Mouse (Mus musculus) thymus, adult 2 months (tissue): ENCODE results near the gene 3110082J24Rik. TPM values are rescaled to one million over a fixed set of nuclear protein-coding genes. Genes with fewer than 3 reads are reported as not detected.
A peak's percentile ranks its signal among the peaks of the same experiment; 100 is the strongest.

ENCODE experiments used
- DNase-seq: peaks from one replicate; pipeline ENCODE4 v3.0.0; 2021
- H3K27ac ChIP-seq: fragments of 200-500 bp; 2 replicates; pipeline ENCODE4 v1.5.1; 2012; ENCODE audit warnings: low read length, control low read depth; ENCODE audit not compliant: control insufficient read depth, insufficient read depth
- H3K27me3 ChIP-seq: fragments of 200-500 bp; 2 replicates; pipeline ENCODE4 v1.6.1; 2012; ENCODE audit warnings: mild to moderate bottlenecking, low read length, moderate library complexity, mixed read lengths; ENCODE audit not compliant: control insufficient read depth, insufficient read depth
- H3K36me3 ChIP-seq: fragments of 200-500 bp; 2 replicates; pipeline ENCODE4 v1.6.1; 2012; ENCODE audit warnings: mild to moderate bottlenecking, low read length, moderate library complexity; ENCODE audit not compliant: control insufficient read depth, insufficient read depth
- H3K4me1 ChIP-seq: fragments of 200-500 bp; replicated peaks from 2 replicates; pipeline ENCODE4 v1.6.1; 2012; ENCODE audit warnings: low read length; ENCODE audit not compliant: control insufficient read depth, insufficient read depth
- H3K4me3 ChIP-seq: fragments of 200-500 bp; 2 replicates; pipeline ENCODE4 v1.5.1; 2012; ENCODE audit warnings: mild to moderate bottlenecking, low read length, control low read depth, moderate library complexity; ENCODE audit not compliant: control insufficient read depth, insufficient read depth
- CTCF ChIP-seq: fragments of 200-500 bp; IDR thresholded peaks from 2 replicates; pipeline ENCODE4 v1.5.1; 2012; ENCODE audit warnings: mild to moderate bottlenecking, control low read depth, low read length, moderate library complexity, borderline replicate concordance; ENCODE audit not compliant: control insufficient read depth, poor library complexity, insufficient read depth; ENCODE audit errors: extremely low read depth
- POLR2A ChIP-seq: fragments of 200-500 bp; IDR thresholded peaks from 2 replicates; pipeline ENCODE4 v1.6.1; 2012; ENCODE audit warnings: mild to moderate bottlenecking, low read length, control low read depth, moderate library complexity; ENCODE audit not compliant: control insufficient read depth, poor library complexity, insufficient read depth; ENCODE audit errors: extremely low read depth
- WGBS: fragments of 180-500 bp; shearing (Covaris S2); methylation state at CpG from one replicate; pipeline ENCODE4 v1.1.7; 2018; 5-methylcytosine and 5-hydroxymethylcytosine counted together
- polyA plus RNA-seq: library from polyadenylated mRNA; depleted of rRNA; stranded (reverse); fragments of >200 nt; gene quantifications from 2 replicates; pipeline ENCODE4 v1.2.3, GENCODE M21; 2012

3110082J24Rik gene
- polyA plus RNA-seq, 1 experiment, result not detected

DNA sequence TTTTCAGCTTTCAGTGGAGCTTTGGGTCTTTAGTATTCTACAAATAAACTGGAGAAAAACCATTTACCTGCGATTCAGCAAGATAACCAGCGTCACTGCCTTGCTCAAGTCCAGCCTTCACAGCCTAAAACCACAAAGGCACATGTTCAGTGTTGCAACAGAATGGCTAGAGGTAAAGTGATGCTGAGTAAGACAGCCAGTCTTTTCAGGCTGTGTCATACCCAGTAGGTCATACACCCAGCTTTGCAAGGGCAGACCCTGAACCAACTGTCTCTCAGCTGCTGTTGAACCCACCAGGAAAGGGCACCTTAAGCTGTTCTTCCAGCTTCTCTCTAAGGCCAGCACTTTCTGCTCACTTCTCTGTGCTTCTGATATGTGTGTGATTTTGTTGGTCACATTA is 26.3 kb upstream of the 3110082J24Rik start:
- TF ChIP-seq POLR2A, result no peak
- TF ChIP-seq CTCF, result no peak
- Histone ChIP-seq H3K27me3 (no peaks in the 10 kb centered on the region), H3K36me3 (peaks cover 66% of the 10 kb centered on the region), H3K27ac (no peak overlapping the region), H3K4me1 (no peaks in the 10 kb centered on the region), H3K4me3 (no peak overlapping the region)
- DNase-seq, result no peak
- 95% methylated on average over 2 of the region's 2 CpGs for whole genome bisulfite sequencing

DNA sequence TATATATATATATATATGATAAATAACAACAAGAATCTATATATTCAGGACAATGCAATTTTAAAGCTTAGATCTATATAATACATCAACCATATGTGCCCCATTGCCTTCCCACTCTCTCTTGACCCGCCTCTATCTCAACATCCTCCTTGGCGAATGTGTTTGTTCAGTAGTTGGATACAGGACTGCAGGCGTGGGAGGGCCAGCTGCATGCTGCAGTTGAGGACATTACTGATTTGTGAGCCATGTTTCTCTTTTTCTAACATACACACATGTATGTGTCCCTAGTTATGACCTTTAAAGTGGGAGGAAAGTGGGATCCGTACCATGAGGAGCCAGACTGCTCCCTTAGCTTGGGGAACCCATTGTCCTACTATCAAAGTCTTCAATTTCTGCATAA is 25.4 kb upstream of the 3110082J24Rik start:
- WGBS, result 97% methylated on average over 4 of the region's 4 CpGs
- peaks cover 74% of the 10 kb centered on the region for H3K36me3 ChIP-seq
- no peak for TF ChIP-seq CTCF
- no peak for TF ChIP-seq POLR2A

DNA sequence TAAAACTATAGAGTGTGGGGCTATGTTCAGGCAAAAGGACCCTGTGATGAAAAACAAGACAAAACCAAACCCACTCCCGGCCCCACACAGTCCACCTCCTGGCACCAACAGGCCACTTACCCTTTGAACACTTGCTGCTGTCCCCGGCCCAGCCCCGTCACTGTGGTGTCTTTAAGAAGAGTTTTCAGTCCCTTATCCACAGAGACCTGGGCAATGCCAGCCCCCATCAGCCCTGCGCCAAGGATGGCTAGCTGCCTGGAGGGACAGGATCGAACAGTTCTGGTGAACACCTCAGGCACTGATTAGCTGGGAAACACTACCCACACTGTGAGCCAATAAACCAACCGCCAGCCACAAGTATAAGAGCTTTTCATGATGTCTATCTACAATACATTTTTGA is 22.8 kb upstream of the 3110082J24Rik start:
- H3K4me1 ChIP-seq, result no peaks in the 10 kb centered on the region
- peaks cover 70% of the 10 kb centered on the region for H3K36me3 ChIP-seq
- TF ChIP-seq CTCF (no peak), POLR2A (no peak)
- no peak overlapping the region for H3K4me3 ChIP-seq
- DNase-seq, result no peak
- H3K27ac ChIP-seq, result no peak overlapping the region
- H3K27me3 ChIP-seq, result no peaks in the 10 kb centered on the region
- 98% methylated on average over 6 of the region's 6 CpGs for WGBS

More for the DNA sequence above, 25.4 kb upstream of the 3110082J24Rik start:
- no peak for DNase-seq
- Histone ChIP-seq H3K4me3 (no peak overlapping the region), H3K4me1 (no peaks in the 10 kb centered on the region), H3K27me3 (no peaks in the 10 kb centered on the region), H3K27ac (no peak overlapping the region)

DNA sequence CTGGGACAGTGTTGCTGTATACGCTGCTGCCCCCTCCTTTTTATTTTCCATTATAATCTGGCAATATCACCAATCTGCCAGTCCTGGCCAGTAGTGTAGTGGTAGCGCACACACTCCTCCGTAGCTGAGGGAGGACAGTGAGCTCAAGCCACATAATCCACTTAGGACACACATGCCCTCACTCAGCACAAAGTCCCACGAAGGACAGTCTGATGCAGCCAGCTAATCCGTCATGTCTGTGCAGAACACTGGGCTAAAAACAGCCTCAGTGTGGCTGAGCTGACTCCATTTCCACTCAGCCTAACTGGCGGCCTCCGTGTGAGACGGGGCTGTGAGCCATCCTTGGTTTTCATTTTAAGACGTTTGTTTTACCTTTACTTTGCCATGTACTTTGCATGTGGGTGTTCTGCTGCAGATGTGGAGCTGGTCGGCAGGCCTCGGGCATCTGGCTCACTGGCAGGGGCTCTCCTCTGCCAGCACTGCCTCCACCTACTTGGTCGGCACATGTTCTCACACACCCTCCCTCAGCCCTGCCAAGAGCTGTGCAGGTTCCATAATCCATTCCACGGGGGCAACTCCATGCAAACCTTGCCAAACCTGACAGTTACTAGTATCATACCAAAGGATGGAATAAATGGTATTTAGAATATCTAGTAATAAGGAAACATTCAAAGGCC is 22.2 kb upstream of the 3110082J24Rik start:
- Histone ChIP-seq H3K4me3 (no peak overlapping the region), H3K36me3 (peaks cover 70% of the 10 kb centered on the region), H3K4me1 (no peaks in the 10 kb centered on the region), H3K27ac (no peak overlapping the region), H3K27me3 (no peaks in the 10 kb centered on the region)
- no peak for DNase-seq
- TF ChIP-seq CTCF (no peak), POLR2A (no peak)
- WGBS, result 96% methylated on average over 13 of the region's 13 CpGs

DNA sequence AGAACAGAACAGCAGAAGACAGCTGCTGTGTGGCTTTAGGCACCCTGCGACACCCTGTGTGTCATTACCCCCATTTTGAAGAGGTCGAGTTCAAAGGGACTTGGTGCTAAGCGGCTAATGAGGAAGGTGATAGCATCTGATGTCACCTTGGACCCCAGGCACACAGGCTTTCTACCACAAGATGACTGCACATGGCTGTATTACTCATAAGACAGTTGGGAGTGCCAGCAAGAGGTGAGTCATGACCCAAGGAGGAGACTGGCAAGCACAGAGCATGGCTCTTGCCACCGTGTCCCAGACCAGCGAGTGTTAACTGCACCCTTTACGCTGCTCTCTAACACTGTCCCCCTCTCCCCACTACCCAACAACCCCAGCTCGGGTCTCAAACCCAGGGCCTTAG is 20.9 kb upstream of the 3110082J24Rik start:
- H3K27ac ChIP-seq, result no peak overlapping the region
- H3K4me3 ChIP-seq, result no peak overlapping the region
- H3K27me3 ChIP-seq, result no peaks in the 10 kb centered on the region
- WGBS, result 95% methylated on average over 7 of the region's 7 CpGs
- TF ChIP-seq POLR2A, result no peak
- TF ChIP-seq CTCF, result no peak
- peaks cover 68% of the 10 kb centered on the region for H3K36me3 ChIP-seq
- DNase-seq, result no peak
- H3K4me1 ChIP-seq, result no peaks in the 10 kb centered on the region

DNA sequence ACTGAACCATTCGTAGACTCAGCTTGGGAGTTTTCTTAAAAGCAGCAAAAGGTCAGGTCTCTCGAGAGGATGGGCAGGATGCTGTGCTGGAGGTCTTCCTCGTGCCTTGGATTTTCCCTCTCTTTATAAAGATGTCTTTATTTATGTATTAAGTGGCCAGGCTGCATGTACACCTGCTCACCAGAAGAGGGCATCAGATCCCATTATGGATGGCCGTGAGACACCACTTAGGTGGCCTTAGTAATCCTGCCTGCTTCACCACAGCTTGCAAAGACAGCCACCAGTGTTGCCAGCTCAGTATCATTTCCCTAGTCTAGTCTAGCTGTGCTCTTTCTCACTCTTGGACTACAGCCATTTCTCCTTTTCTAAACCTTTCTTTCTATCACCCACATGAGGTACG is 19.7 kb upstream of the 3110082J24Rik start:
- H3K27me3 ChIP-seq, result no peaks in the 10 kb centered on the region
- WGBS, result 62% methylated on average over 5 of the region's 5 CpGs
- no peaks in the 10 kb centered on the region for H3K4me1 ChIP-seq
- no peak overlapping the region for H3K27ac ChIP-seq
- peak; percentile 22 for DNase-seq
- peaks cover 67% of the 10 kb centered on the region for H3K36me3 ChIP-seq
- TF ChIP-seq CTCF, result no peak
- TF ChIP-seq POLR2A, result no peak
- no peak overlapping the region for H3K4me3 ChIP-seq

DNA sequence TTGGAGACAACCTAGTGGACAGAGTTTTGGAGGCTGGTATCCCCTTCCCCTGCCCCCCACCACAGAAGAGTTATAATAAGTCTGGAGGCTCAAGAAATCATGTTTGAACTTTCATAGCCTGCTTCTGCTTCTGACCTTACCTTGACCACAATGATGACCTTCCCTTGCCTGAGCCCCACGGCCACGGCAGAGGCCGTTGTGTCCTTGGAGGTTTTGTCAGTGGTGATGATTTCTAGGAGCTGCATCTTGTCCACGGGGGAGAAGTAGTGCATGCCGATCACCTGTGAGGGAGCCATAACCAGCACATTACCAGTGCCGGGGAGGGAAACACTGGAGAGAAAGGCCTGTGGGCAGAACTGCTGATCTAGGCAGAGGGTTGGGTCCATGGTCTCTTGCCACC is 16.6 kb upstream of the 3110082J24Rik start:
- 98% methylated on average over 6 of the region's 6 CpGs for WGBS

More for the DNA sequence above, 16.6 kb upstream of the 3110082J24Rik start:
- DNase-seq, result no peak
- Histone ChIP-seq H3K27ac (no peak overlapping the region), H3K27me3 (no peaks in the 10 kb centered on the region), H3K4me1 (no peaks in the 10 kb centered on the region), H3K36me3 (peaks cover 68% of the 10 kb centered on the region), H3K4me3 (no peak overlapping the region)
- no peak for TF ChIP-seq CTCF
- TF ChIP-seq POLR2A, result no peak
